Mouse (Mus musculus) CD4-positive helper T cell, adult 2 months (primary cell): ENCODE results near the gene Pard3.

ENCODE experiments used
- DNase-seq: peaks from one replicate; pipeline ENCODE4 v3.0.0-alpha.2; 2012; ENCODE audit warnings: low read depth, missing footprints, low spot score

Gene Pard3

DNA sequence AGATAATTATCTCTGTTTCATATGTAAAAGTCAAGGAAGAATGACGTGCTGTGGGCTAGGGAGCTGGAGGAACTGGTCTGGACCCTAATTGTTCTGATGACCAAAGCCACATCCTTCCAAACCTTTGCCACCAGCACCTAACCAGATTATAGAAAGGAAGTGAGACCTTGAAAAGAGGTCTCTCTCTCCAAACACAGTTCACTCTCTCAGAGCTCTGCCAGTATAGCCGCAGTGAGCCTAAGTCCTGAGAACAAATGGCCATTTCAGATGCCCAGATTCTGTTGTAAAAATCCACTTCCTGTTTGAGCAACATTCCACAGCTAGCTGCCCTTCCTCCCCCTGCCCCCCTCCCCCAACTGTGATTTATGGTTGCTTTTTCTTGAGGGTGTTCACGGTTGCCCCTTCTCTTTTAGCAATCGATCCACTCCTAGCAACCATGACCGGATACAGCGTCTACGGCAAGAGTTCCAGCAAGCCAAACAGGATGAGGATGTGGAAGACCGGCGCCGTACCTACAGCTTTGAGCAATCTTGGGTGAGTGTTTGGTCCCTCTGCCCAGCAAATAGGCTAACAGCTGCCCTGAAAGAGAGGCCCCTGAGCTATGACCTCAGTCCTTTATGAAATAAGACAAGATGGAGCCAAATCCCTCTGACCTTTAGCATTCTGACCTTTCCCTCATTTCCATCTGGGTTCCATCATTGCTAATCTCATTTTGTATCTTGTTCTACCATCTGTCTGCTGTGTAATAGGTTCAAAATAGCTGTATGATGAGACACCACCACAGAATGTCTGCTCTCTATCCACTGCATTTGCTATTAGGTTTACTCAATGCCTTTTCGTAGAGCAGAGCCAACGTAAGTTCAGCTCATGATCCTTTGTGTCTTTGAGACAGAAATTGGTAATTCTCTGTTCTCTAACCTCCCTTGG lies 529.2 kb downstream of the Pard3 start:
- no peak for DNase-seq

- no peak for DNase-seq
These were observed 536.9 kb downstream of the Pard3 start for GRCm38 (mm10) chr8:127600641-127601040.

DNA sequence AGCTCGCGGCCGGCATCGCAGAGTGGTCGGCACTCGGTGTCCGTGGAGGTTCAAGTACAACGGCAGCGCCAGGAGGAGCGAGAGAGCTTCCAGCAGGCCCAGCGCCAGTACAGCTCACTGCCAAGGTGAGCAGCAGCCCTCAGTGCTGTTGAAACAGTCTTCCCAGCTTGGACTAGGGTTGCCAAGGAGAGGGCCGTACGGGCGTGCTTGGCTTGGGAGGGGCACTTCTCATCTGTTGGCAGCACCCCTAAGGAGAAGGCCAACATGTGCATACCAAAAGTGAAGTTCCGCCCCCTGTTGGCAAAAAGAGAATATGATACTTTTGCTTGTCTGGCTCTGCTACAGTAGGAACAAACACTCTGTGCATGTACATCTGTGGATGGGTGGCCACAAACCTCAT lies 539.4 kb downstream of the Pard3 start:
- DNase-seq: no peak

GRCm38 (mm10) chr8:127608541-127609270 lies 545.0 kb downstream of the Pard3 start:
- no peak for DNase-seq

DNA sequence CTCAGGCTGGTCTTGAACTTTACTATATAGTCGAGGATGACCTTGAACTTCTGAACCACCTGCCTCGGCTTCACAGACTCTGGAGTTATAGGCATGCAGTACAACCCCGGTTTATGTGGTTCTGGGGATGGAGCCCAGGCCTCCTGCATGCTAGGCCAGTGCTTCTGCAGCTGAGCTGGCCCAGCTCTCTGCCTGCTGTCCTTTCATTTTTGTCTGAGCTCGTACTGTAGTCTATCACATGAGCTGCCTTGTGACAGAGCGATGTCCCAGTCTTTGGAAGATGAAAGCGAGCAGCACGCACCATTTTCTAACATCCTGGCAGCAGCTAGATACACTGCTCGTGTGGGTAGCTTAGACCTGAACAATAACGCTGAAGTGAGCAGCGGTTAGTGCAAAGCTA lies 545.6 kb downstream of the Pard3 start:
- no peak for DNase-seq

GRCm38 (mm10) chr8:127614206-127614605 lies 550.5 kb downstream of the Pard3 start:
- DNase-seq: no peak

DNA sequence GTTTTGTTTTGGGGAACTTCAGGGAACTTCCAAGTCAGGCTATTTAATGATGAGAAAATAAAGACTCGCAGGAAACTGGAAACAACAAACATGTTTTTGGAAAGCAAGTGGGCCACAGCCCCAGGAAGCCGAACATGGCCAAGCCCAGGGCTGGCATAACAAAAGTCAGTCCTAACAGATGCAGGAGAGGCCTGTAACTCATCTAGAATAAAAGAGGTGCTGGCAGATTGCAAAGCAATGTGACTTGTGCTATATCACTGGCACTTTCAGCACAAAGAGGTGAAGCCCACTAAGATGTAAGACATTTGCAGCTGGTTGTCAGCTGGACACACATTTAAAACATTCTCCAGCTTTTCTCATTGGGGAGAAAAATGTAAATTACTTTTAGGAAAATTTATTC lies 553.0 kb downstream of the Pard3 start:
- no peak for DNase-seq

DNA sequence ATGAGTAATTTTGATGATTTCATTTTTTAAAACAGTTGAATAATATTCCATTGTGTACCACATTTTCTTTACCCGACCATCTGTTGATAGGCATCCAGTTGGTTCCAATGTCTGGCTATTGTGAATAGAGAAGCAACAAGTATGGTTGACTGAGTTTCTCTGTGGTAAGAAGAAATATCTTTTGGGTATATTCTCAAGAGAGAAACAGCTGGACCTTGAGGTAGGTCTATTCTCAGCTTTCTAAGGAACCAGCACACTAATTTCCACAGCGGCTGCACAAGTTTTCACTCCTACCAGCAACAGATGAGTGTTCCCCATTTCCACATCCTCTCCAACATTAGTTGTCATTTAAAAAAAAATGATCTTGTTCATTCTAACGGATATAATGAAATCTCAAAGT lies 558.4 kb downstream of the Pard3 start:
- DNase-seq: no peak

- no peak for DNase-seq
These were observed 574.8 kb downstream of the Pard3 start for GRCm38 (mm10) chr8:127638232-127639087.

DNA sequence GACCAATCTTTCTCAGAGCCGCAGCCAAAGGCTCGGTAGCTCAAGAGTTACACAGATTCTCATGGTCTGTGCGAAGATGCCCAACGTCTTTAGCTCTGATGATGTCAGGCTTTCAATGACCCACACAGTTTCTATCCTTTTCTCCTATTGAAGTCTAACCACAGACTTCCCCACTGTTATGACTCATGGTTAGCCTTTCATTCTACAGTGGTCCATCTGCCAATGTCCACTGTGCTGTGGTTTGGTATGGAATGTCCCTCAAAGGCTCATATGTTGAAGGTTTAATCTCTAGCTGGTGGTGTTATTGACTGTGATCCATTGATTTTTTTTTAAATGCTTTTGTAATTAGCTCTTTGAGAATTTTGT lies 575.4 kb downstream of the Pard3 start:
- no peak for DNase-seq

DNA sequence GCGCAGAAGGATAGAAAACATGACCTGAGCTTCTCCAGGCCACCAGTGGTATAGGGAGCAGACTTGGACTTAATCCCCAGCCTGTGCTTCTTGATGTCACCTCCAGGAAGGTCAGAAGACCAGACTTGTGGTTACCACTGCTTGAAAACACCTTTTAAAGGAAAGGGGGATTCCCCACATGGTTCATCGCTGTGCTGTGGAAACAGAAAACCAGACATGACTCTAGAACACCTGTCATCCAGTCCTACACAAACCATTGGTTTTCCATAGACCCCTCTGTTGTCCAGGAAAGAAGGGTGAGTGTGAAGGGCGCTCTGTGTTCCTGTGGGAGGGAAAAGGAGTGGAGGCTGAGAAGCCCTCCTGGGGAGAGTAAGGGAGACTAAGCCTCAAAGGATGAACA lies 591.9 kb downstream of the Pard3 start:
- DNase-seq: peak; percentile 8
